Mouse (Mus musculus) adrenal gland (tissue): ENCODE results near the gene Dyrk4.

Source experiments
- intact Hi-C: fragments of 180-260 bp; cut with DNase I; formaldehyde crosslinking; loops from one replicate; pipeline ENCODE4 v1.15.1; 2025

Dyrk4 gene

GRCm38 (mm10) chr6:126836628-126837027 is 85.0 kb downstream of the Dyrk4 start:
- intact Hi-C loops = no loop called here
